Mouse (Mus musculus) erythroblast, embryonic 14.5 days (primary cell): Measurements from ENCODE around the gene Klhdc8b. TPM values are rescaled to one million over a fixed set of nuclear protein-coding genes. Genes with fewer than 3 reads are reported as not detected.

ENCODE experiments used
- H3K27me3 ChIP-seq: 2 replicates; pipeline ENCODE4 v1.6.1; 2012; ENCODE audit warnings: inconsistent platforms; ENCODE audit not compliant: control insufficient read depth
- H3K36me3 ChIP-seq: 2 replicates; pipeline ENCODE4 v1.6.1; 2012; ENCODE audit warnings: mild to moderate bottlenecking, inconsistent platforms; ENCODE audit not compliant: control insufficient read depth
- H3K4me1 ChIP-seq: 2 replicates; pipeline ENCODE4 v1.6.1; 2012; ENCODE audit warnings: inconsistent platforms; ENCODE audit not compliant: control insufficient read depth
- H3K4me3 ChIP-seq: replicated peaks from 2 replicates; pipeline ENCODE3; 2012; ENCODE audit warnings: moderate library complexity, mild to moderate bottlenecking, inconsistent platforms
- H3K9me3 ChIP-seq: 2 replicates; pipeline ENCODE4 v1.6.1; 2012; ENCODE audit warnings: low read length, inconsistent platforms, mixed read lengths; ENCODE audit not compliant: control insufficient read depth
- GATA1 ChIP-seq: IDR thresholded peaks from 2 replicates; pipeline ENCODE4 v1.6.1; 2012; ENCODE audit warnings: low read length, inconsistent platforms, mixed read lengths
- TAL1 ChIP-seq: IDR thresholded peaks from 3 replicates; pipeline ENCODE4 v1.6.1; 2012; ENCODE audit warnings: low read length, inconsistent platforms, mixed read lengths
- polyA plus RNA-seq: library from polyadenylated mRNA; stranded (reverse); fragments of >175 nt; gene quantifications from 2 replicates; pipeline ENCODE4 v1.2.3, GENCODE M21; 2012

The Klhdc8b gene
- polyA plus RNA-seq, 1 experiment = 1.8 TPM

- Histone ChIP-seq H3K36me3 (peaks cover 63% of the 10 kb centered on the region), H3K4me1 (peaks cover 27% of the 10 kb centered on the region)
- TF ChIP-seq GATA1 (no peak), TAL1 (no peak)
Observed at GRCm38 (mm10) chr9:108492043-108492750, 30.8 kb upstream of the Klhdc8b start.

GRCm38 (mm10) chr9:108491286-108491580 lies 29.9 kb upstream of the Klhdc8b start:
- H3K27me3 ChIP-seq = no peaks in the 10 kb centered on the region
- peaks cover 57% of the 10 kb centered on the region for H3K36me3 ChIP-seq
- TF ChIP-seq GATA1 (no peak), TAL1 (no peak)
- H3K4me3 ChIP-seq = peak overlapping the region; percentile 90
- H3K4me1 ChIP-seq = peaks cover 27% of the 10 kb centered on the region
- no peaks in the 10 kb centered on the region for H3K9me3 ChIP-seq

More at GRCm38 (mm10) chr9:108492043-108492750, 30.8 kb upstream of the Klhdc8b start:
- H3K4me3 ChIP-seq = peak overlapping the region; percentile 90
- H3K27me3 ChIP-seq = no peaks in the 10 kb centered on the region
- H3K9me3 ChIP-seq = no peaks in the 10 kb centered on the region

- peaks cover 52% of the 10 kb centered on the region for H3K36me3 ChIP-seq
- no peaks in the 10 kb centered on the region for H3K9me3 ChIP-seq
- TF ChIP-seq TAL1 (no peak), GATA1 (no peak)
- H3K4me1 ChIP-seq = peaks cover 27% of the 10 kb centered on the region
- peak within 1 kb of the TSS; percentile 90 for H3K4me3 ChIP-seq
- H3K27me3 ChIP-seq = no peaks in the 10 kb centered on the region
Observed at GRCm38 (mm10) chr9:108490559-108491285, 29.3 kb upstream of the Klhdc8b start, which contains the start of gene Usp19. Gene Usp19, plus strand, starts transcription at chr9:108490602.

GRCm38 (mm10) chr9:108489702-108490558 lies 28.5 kb upstream of the Klhdc8b start:
- Histone ChIP-seq H3K36me3 (peaks cover 49% of the 10 kb centered on the region), H3K9me3 (no peaks in the 10 kb centered on the region), H3K4me1 (peaks cover 27% of the 10 kb centered on the region), H3K27me3 (no peaks in the 10 kb centered on the region), H3K4me3 (peak overlapping the region; percentile 90)
- TF ChIP-seq TAL1 = no peak
- no peak for TF ChIP-seq GATA1

- no peak for TF ChIP-seq GATA1
- TF ChIP-seq TAL1 = no peak
- H3K9me3 ChIP-seq = no peaks in the 10 kb centered on the region
- no peaks in the 10 kb centered on the region for H3K27me3 ChIP-seq
- H3K36me3 ChIP-seq = peaks cover 41% of the 10 kb centered on the region
- H3K4me3 ChIP-seq = no peak overlapping the region
- peaks cover 27% of the 10 kb centered on the region for H3K4me1 ChIP-seq
Observed at GRCm38 (mm10) chr9:108489215-108489614, 27.8 kb upstream of the Klhdc8b start.

- no peak overlapping the region for H3K4me3 ChIP-seq
- H3K4me1 ChIP-seq = peaks cover 27% of the 10 kb centered on the region
- TF ChIP-seq GATA1 = no peak
- TF ChIP-seq TAL1 = no peak
- no peaks in the 10 kb centered on the region for H3K9me3 ChIP-seq
- H3K36me3 ChIP-seq = peaks cover 37% of the 10 kb centered on the region
- H3K27me3 ChIP-seq = no peaks in the 10 kb centered on the region; the same call in 1 of the 2 replicates
Observed at GRCm38 (mm10) chr9:108488403-108488802, 27.0 kb upstream of the Klhdc8b start.

- Histone ChIP-seq H3K4me1 (peaks cover 17% of the 10 kb centered on the region), H3K4me3 (no peak overlapping the region), H3K27me3 (no peaks in the 10 kb centered on the region; the same call in 1 of the 2 replicates), H3K9me3 (no peaks in the 10 kb centered on the region), H3K36me3 (peaks cover 25% of the 10 kb centered on the region)
- TF ChIP-seq TAL1 = no peak
- no peak for TF ChIP-seq GATA1
Observed at GRCm38 (mm10) chr9:108486973-108487530, 25.7 kb upstream of the Klhdc8b start.

- TF ChIP-seq TAL1 = no peak
- no peak for TF ChIP-seq GATA1
- no peak overlapping the region for H3K4me3 ChIP-seq
- H3K9me3 ChIP-seq = no peaks in the 10 kb centered on the region
- H3K4me1 ChIP-seq = peaks cover 9% of the 10 kb centered on the region
- peaks cover 24% of the 10 kb centered on the region for H3K36me3 ChIP-seq
- no peaks in the 10 kb centered on the region; the same call in 1 of the 2 replicates for H3K27me3 ChIP-seq
Observed at GRCm38 (mm10) chr9:108485301-108485875, 24.0 kb upstream of the Klhdc8b start.
